Mouse (Mus musculus): ENCODE results near the gene Ormdl3.
"Not testable (repeated sequence)": the region's sequence is repeated elsewhere in the genome, so short reads cannot be mapped to it uniquely, and the experiment has no call there.

DNA sequence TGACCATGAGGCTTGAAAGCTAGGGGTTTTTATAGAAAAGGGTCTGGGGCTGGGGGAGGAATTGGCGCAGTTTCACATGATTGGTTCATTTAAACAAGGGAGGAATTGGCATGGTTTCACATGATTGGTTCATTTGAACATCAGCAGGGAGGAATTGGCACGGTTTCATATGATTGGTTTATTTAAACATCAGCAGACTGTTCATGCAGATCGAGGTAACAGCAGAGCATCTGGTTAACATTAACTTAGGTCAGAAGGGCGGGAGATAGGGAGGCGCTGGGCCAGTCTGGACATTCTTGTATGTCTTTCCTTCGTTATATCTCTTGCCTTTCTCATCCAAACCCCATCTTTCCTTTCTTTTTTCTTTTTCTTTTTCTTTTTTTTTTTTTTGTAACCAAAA is 36.8 kb upstream of the Ormdl3 start:
- TF ChIP-seq CTCF (IDR thresholded peaks at IDR 0.05; ENCODE audit: low read depth, low read length); POLR2A (IDR thresholded peaks at IDR 0.05; ENCODE audit: borderline replicate concordance, low read depth, low read length): not testable (repeated sequence)
